Mouse (Mus musculus) left cerebral cortex, adult 2 months (tissue): ENCODE data around the gene Capn5. TPM values are rescaled to one million over a fixed set of nuclear protein-coding genes. Genes with fewer than 3 reads are reported as not detected.
A peak's percentile ranks its signal among the peaks of the same experiment; 100 is the strongest.

Experiments
- DNase-seq, 2 experiments: peaks; one replicate each; pipeline ENCODE4 v3.0.0; 2021 to 2022; ENCODE audit warnings: low spot score in 2 of 2, mixed read lengths in 1 of 2; ENCODE audit errors: extremely low spot score in 1 of 2
- H3K27ac ChIP-seq: fragments of 200-600 bp; 2 replicates; pipeline ENCODE4 v1.8.1; 2022
- H3K4me3 ChIP-seq: fragments of 200-600 bp; 2 replicates; pipeline ENCODE4 v1.8.1; 2022
- CTCF ChIP-seq: fragments of 200-600 bp; IDR thresholded peaks from 2 replicates; pipeline ENCODE4 v1.8.1; 2022; ENCODE audit warnings: antibody characterized with exemption, mild to moderate bottlenecking, moderate library complexity
- intact Hi-C: fragments of 180-260 bp; cut with DNase I; formaldehyde crosslinking; loops from one replicate; pipeline ENCODE4 v1.15.1; 2025
- total RNA-seq, 2 experiments: library from RNA; stranded (reverse); gene quantifications; 2 replicates each; pipeline ENCODE4 v1.2.3; 2021

Capn5 gene
- total RNA-seq, 2 experiments from 2014 or later = 30.8 to 36.1 TPM

GRCm38 (mm10) chr7:98155546-98156279, 22.4 kb downstream of the Capn5 start:
- peak; percentile 78 for TF ChIP-seq CTCF
- no peak overlapping the region for H3K4me3 ChIP-seq
- DNase-seq = peak; percentile 64 to 68
- intact Hi-C loops = loop anchor here (1.0 to 2.0 kb wide), 2 partner anchors 36 to 185 kb away; no protein-coding TSS in a partner anchor
- no peak overlapping the region for H3K27ac ChIP-seq

DNA sequence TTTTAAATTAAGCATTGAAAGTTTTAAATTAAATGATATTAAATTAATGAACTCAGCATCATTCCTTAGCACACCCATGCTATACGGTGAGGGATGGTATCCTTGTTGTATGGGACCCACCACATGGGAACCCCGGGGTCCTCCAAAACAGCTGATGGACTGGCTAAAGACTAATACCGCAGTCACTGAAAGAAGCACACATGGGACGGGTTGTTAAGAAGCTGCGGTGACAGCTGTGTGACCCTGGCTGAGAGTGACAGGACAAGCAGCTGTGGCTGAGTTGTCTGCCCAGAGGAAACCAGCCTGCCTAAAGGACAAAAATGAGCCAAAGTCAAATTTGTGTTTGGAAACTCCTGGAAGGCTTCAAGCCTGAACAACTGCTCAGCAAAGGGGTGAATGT, 24.2 kb downstream of the Capn5 start:
- no peak for TF ChIP-seq CTCF
- Histone ChIP-seq H3K27ac (no peak overlapping the region), H3K4me3 (no peak overlapping the region)
- intact Hi-C loops = loop anchor here (2.0 kb wide), 1 partner anchor 187 kb away; no protein-coding TSS in a partner anchor
- no peak for DNase-seq

GRCm38 (mm10) chr7:98153345-98153744, 24.7 kb downstream of the Capn5 start:
- intact Hi-C loops = no loop called here
- DNase-seq = no peak
- TF ChIP-seq CTCF = peak; percentile 37
- Histone ChIP-seq H3K4me3 (no peak overlapping the region), H3K27ac (no peak overlapping the region)

DNA sequence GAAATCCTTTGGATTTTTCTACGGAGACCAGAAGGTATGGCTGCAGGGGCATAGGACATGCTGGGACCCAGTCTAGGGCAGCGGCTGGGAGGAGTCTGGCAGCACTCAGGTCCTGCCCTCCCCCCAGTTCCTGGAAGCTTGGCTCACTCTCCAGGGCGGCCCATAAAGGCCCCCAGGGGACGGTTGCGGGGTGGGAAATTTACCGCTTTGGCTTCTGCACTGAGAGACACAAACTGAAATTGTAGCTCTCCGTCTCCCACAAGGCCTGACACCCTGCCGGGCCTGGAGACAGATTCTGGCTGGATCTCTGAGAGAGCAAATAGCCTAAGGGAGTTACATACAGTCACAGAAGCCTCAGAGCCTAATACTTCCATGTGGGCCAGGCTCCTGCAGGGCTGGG, 25.7 kb downstream of the Capn5 start:
- no peak for TF ChIP-seq CTCF
- Histone ChIP-seq H3K27ac (no peak overlapping the region), H3K4me3 (no peak overlapping the region)
- intact Hi-C loops = no loop called here
- DNase-seq = no peak

GRCm38 (mm10) chr7:98150525-98150924, 27.5 kb downstream of the Capn5 start:
- intact Hi-C loops = no loop called here
- TF ChIP-seq CTCF = peak; percentile 19; the same call in 1 of the 2 replicates
- no peak overlapping the region for H3K4me3 ChIP-seq
- no peak overlapping the region for H3K27ac ChIP-seq
- DNase-seq = no peak

- intact Hi-C loops = no loop called here
- H3K4me3 ChIP-seq = no peak overlapping the region
- no peak overlapping the region for H3K27ac ChIP-seq
- TF ChIP-seq CTCF = no peak
- no peak for DNase-seq
Observed at GRCm38 (mm10) chr7:98149802-98150201, 28.3 kb downstream of the Capn5 start.

DNA sequence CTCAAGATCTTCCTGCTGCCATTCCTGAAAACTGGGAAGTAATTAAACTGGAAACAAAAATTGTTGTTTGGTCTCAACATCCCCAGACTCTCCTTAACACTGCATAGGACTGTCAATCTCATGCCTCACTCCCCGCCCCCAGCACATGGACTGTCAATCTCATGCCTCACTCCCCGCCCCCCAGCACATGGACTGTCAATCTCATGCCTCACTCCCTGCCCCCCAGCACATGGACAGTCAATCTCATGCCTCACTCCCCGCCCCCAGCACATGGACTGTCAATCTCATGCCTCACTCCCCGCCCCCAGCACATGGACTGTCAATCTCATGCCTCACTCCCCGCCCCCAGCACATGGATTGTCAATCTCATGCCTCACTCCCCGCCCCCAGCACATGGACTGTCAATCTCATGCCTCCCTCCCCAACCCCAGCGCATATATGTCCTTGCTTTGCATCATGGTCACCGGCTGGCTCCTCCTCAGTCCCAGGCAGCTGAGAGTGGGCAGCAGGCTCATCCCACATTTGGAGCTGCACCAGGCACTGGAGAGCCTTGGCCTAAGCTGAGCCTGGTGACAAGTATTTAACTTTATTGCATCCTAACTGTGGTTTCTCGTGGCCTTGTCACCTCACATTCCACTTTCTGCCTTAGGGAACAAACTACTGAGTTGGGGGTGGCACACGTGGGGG, 29.2 kb downstream of the Capn5 start:
- no peak for DNase-seq
- intact Hi-C loops = no loop called here
- Histone ChIP-seq H3K27ac (no peak overlapping the region), H3K4me3 (no peak overlapping the region)
- no peak for TF ChIP-seq CTCF

DNA sequence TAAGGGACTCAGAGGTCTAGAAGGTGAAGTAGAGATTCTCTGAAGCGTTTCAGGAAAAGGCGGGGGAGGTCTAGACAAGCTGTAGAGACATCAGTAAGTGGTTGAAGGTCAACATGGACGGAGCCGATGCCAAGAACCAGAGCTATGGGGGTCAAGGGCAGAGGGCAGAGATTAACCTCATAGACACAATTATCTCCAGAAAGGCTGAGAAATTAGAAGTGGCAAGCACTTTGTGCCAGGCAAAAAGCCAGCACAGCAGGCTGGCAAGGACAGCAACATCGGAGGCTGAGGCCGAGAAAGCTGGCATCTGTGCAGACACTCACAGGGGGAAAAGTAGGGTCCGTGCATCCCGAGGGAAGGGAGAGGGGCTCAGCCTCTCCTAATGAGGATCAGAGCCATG, 30.3 kb downstream of the Capn5 start:
- Histone ChIP-seq H3K27ac (no peak overlapping the region), H3K4me3 (no peak overlapping the region)
- no peak for TF ChIP-seq CTCF
- intact Hi-C loops = no loop called here
- no peak for DNase-seq

- TF ChIP-seq CTCF = no peak
- Histone ChIP-seq H3K4me3 (no peak overlapping the region), H3K27ac (no peak overlapping the region)
- DNase-seq = no peak
- intact Hi-C loops = no loop called here
Observed at GRCm38 (mm10) chr7:98146447-98146845, 31.6 kb downstream of the Capn5 start.

DNA sequence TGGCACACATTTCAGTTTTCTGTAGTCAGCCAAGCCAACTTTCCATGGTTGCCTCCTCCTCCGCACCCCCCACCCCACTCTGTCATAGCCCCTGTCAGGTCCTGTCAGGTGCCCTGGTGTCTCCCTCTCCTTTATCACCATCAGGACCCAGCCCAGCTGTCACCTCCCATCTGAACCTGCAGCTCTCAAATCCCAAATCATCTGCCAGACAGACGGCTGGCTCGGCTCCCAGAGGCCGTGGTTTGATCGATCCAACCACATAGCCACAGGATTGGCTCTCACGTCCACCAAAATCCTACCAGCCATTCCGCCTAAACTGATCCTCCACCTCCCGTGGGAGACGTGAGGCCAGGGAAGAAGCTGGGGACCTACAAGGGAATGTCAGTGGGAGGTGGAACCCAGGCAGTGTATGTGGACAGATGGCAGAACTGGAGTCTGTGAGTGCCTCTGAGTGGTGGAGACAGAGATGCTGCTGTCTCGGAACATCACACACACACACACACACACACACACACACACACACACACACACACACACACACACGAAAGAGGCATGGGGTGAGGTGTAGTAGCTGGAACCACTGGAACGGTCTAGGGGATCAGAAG, 32.1 kb downstream of the Capn5 start:
- intact Hi-C loops = no loop called here
- DNase-seq = no peak
- Histone ChIP-seq H3K4me3 (no peak overlapping the region), H3K27ac (no peak overlapping the region)
- no peak for TF ChIP-seq CTCF

GRCm38 (mm10) chr7:98145402-98145801, 32.7 kb downstream of the Capn5 start, which contains the start of gene Omp:
TSS of gene Omp (minus strand) at chr7:98145502.
- no peak for TF ChIP-seq CTCF
- intact Hi-C loops = no loop called here
- Histone ChIP-seq H3K4me3 (no peak within 1 kb of the TSS), H3K27ac (no peak within 1 kb of the TSS)
- no peak for DNase-seq

GRCm38 (mm10) chr7:98142648-98143047, 35.4 kb downstream of the Capn5 start:
- TF ChIP-seq CTCF = no peak
- intact Hi-C loops = no loop called here
- Histone ChIP-seq H3K4me3 (no peak overlapping the region), H3K27ac (no peak overlapping the region)
- DNase-seq = no peak
